Mouse (Mus musculus) heart, embryonic 12.5 days (tissue): ENCODE measurements around the gene Wipi1. TPM values are rescaled to one million over a fixed set of nuclear protein-coding genes. Genes with fewer than 3 reads are reported as not detected.

ENCODE experiments used
- ATAC-seq: fragments of 200-750 bp; cut with Nextera tagmentation; 2 replicates; pipeline ENCODE4 v1.8.0; 2017; ENCODE audit warnings: moderate TSS enrichment, moderate library complexity; ENCODE audit not compliant: insufficient number of reproducible peaks, low FRiP score
- H3K27ac ChIP-seq: fragments of 300-500 bp; sonication (generic); 2 replicates; pipeline ENCODE4 v1.5.1; 2016; ENCODE audit warnings: mild to moderate bottlenecking, moderate library complexity; ENCODE audit not compliant: poor library complexity, severe bottlenecking
- H3K27me3 ChIP-seq: fragments of 300-500 bp; sonication (generic); replicated peaks from 2 replicates; pipeline ENCODE4 v1.6.1; 2016; ENCODE audit warnings: mild to moderate bottlenecking, moderate library complexity
- H3K36me3 ChIP-seq: fragments of 300-500 bp; sonication (generic); 2 replicates; pipeline ENCODE4 v1.6.1; 2016; ENCODE audit warnings: mild to moderate bottlenecking, moderate library complexity
- H3K4me1 ChIP-seq: fragments of 300-500 bp; sonication (generic); replicated peaks from 2 replicates; pipeline ENCODE4 v1.6.1; 2016; ENCODE audit warnings: mild to moderate bottlenecking
- H3K4me2 ChIP-seq: fragments of 300-500 bp; sonication (generic); 2 replicates; pipeline ENCODE4 v1.6.1; 2016; ENCODE audit warnings: mild to moderate bottlenecking, moderate library complexity
- H3K4me3 ChIP-seq: fragments of 300-500 bp; sonication (generic); 2 replicates; pipeline ENCODE4 v1.5.1; 2016; ENCODE audit warnings: mild to moderate bottlenecking
- H3K9ac ChIP-seq: fragments of 300-500 bp; sonication (generic); 2 replicates; pipeline ENCODE4 v1.6.1; 2016; ENCODE audit warnings: mild to moderate bottlenecking, moderate library complexity
- H3K9me3 ChIP-seq: fragments of 300-500 bp; sonication (generic); replicated peaks from 2 replicates; pipeline ENCODE4 v1.6.1; 2016; ENCODE audit warnings: mild to moderate bottlenecking, moderate library complexity
- WGBS: fragments of 180-500 bp; shearing (Covaris S2); methylation state at CpG from one replicate; pipeline ENCODE4 v1.1.7; 2016; 5-methylcytosine and 5-hydroxymethylcytosine counted together
- polyA plus RNA-seq: library from polyadenylated mRNA; unstranded; fragments of >200 nt; fragmentation: Nextera tagmentation; extraction: Ambion mirVana; gene quantifications from 2 replicates; pipeline ENCODE4 v1.2.1, GENCODE M21; 2016

The Wipi1 gene
- polyA plus RNA-seq, 1 experiment from 2014 or later, result 49.9 TPM

GRCm38 (mm10) chr11:109594761-109595160 lies 17.0 kb downstream of the Wipi1 start:
- H3K36me3 ChIP-seq, result peaks cover 43% of the 10 kb centered on the region
- no peak overlapping the region for H3K4me3 ChIP-seq
- no peak overlapping the region for H3K9ac ChIP-seq
- H3K4me2 ChIP-seq, result no peak overlapping the region
- 87% methylated on average over 8 of the region's 8 CpGs for WGBS
- no peak for ATAC-seq
- peaks cover 21% of the 10 kb centered on the region for H3K4me1 ChIP-seq
- H3K9me3 ChIP-seq, result no peaks in the 10 kb centered on the region
- H3K27ac ChIP-seq, result no peak overlapping the region
- H3K27me3 ChIP-seq, result no peaks in the 10 kb centered on the region

DNA sequence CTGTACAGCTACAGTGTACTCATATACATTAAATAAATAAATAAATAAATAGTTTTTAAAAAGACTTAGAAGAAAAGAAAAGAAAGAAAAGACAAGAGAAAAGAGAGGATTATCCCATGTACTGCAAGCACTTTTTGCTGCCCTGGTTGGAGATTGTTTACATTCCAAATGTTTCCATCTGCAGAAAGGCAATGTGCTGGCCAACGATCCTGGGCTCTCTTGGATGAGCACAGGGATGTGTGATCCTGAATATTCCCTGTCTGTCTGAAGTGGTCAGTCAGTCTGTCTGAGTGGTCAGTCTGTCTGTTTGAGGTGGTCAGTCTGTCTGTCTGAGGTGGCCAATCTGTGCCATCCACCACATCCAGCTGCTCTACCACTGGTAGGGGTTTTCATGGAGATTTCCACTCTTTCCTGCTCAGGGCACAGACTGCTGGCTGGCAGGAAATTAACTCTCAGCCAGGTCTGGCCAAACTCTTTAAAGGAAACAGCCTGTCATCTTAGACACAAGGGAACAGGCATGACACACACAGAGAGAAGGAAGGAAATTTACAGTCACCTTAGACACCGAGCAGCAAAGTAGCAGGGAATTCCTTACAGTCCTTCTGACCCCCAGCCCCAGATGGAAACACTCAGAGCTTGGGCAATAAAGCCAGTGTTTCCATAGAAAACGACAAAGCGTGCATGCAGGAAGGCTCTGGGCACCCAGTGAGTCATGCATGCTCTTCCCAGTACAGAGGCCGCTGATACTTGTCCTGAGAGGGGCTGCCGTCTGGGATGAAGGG lies 18.4 kb downstream of the Wipi1 start:
- Histone ChIP-seq H3K36me3 (peaks cover 30% of the 10 kb centered on the region), H3K4me2 (no peak overlapping the region), H3K27me3 (no peaks in the 10 kb centered on the region), H3K9me3 (no peaks in the 10 kb centered on the region), H3K27ac (peak overlapping the region; percentile 73), H3K9ac (no peak overlapping the region), H3K4me3 (no peak overlapping the region), H3K4me1 (peaks cover 24% of the 10 kb centered on the region)
- 45% methylated on average over 6 of the region's 6 CpGs for WGBS
- peak; percentile 51 for ATAC-seq

GRCm38 (mm10) chr11:109591511-109591910 lies 20.3 kb downstream of the Wipi1 start:
- peaks cover 22% of the 10 kb centered on the region for H3K36me3 ChIP-seq
- H3K9ac ChIP-seq, result no peak overlapping the region
- no peak overlapping the region for H3K27ac ChIP-seq
- H3K4me3 ChIP-seq, result no peak overlapping the region
- no peak overlapping the region for H3K4me2 ChIP-seq
- ATAC-seq, result no peak
- no peaks in the 10 kb centered on the region for H3K27me3 ChIP-seq
- peaks cover 40% of the 10 kb centered on the region for H3K4me1 ChIP-seq
- 87% methylated on average over 4 of the region's 4 CpGs for WGBS
- H3K9me3 ChIP-seq, result no peaks in the 10 kb centered on the region

GRCm38 (mm10) chr11:109590012-109590411 lies 21.8 kb downstream of the Wipi1 start:
- Histone ChIP-seq H3K4me1 (peaks cover 40% of the 10 kb centered on the region), H3K4me2 (no peak overlapping the region), H3K9ac (no peak overlapping the region), H3K27me3 (no peaks in the 10 kb centered on the region), H3K27ac (no peak overlapping the region), H3K4me3 (no peak overlapping the region), H3K9me3 (no peaks in the 10 kb centered on the region), H3K36me3 (peaks cover 9% of the 10 kb centered on the region)
- 62% methylated on average over 8 of the region's 8 CpGs for WGBS
- no peak for ATAC-seq

GRCm38 (mm10) chr11:109587638-109588374 lies 24.0 kb downstream of the Wipi1 start:
- WGBS, result 39% methylated on average over 15 of the region's 15 CpGs
- peak overlapping the region; percentile 15 for H3K4me2 ChIP-seq
- no peak overlapping the region for H3K4me3 ChIP-seq
- peak; percentile 80 for ATAC-seq
- no peaks in the 10 kb centered on the region for H3K27me3 ChIP-seq
- H3K27ac ChIP-seq, result peak overlapping the region; percentile 67
- H3K36me3 ChIP-seq, result peaks cover 14% of the 10 kb centered on the region
- no peaks in the 10 kb centered on the region for H3K9me3 ChIP-seq
- no peak overlapping the region; the same call in 1 of the 2 replicates for H3K9ac ChIP-seq
- peaks cover 30% of the 10 kb centered on the region for H3K4me1 ChIP-seq

- peaks cover 30% of the 10 kb centered on the region for H3K4me1 ChIP-seq
- WGBS, result 29% methylated on average over 13 of the region's 13 CpGs
- H3K9ac ChIP-seq, result peak overlapping the region; percentile 2; the same call in 1 of the 2 replicates
- no peaks in the 10 kb centered on the region for H3K9me3 ChIP-seq
- no peaks in the 10 kb centered on the region for H3K27me3 ChIP-seq
- peak; percentile 53 for ATAC-seq
- no peak overlapping the region for H3K4me3 ChIP-seq
- peak overlapping the region; percentile 67; the same call in 1 of the 2 replicates for H3K27ac ChIP-seq
- peaks cover 18% of the 10 kb centered on the region for H3K36me3 ChIP-seq
- H3K4me2 ChIP-seq, result peak overlapping the region; percentile 15; the same call in 1 of the 2 replicates
Measured at GRCm38 (mm10) chr11:109587019-109587418, 24.7 kb downstream of the Wipi1 start.

DNA sequence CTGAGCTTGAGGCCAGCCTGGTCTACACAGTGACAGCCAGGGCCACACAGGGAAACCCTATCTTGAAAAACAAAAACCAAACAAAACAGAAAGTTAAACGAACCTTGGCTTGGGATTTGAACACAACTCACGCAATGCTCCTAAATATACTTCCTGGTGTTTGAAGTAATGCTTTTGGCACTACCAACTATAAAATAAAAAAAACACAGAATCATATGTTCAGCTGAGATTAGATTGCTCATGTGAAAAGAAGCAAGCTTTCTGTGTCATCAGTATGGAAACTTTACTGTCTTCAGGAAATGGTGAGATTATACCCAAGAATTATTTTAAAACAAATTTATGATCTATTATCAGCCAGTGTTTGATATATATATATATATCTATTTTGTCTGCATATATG lies 25.3 kb downstream of the Wipi1 start:
- H3K27ac ChIP-seq, result no peak overlapping the region
- H3K4me2 ChIP-seq, result no peak overlapping the region
- H3K27me3 ChIP-seq, result no peaks in the 10 kb centered on the region
- peaks cover 24% of the 10 kb centered on the region for H3K36me3 ChIP-seq
- 59% methylated on average over 2 of the region's 2 CpGs for WGBS
- no peak overlapping the region for H3K4me3 ChIP-seq
- no peaks in the 10 kb centered on the region for H3K9me3 ChIP-seq
- ATAC-seq, result no peak
- H3K4me1 ChIP-seq, result peaks cover 30% of the 10 kb centered on the region
- H3K9ac ChIP-seq, result no peak overlapping the region

DNA sequence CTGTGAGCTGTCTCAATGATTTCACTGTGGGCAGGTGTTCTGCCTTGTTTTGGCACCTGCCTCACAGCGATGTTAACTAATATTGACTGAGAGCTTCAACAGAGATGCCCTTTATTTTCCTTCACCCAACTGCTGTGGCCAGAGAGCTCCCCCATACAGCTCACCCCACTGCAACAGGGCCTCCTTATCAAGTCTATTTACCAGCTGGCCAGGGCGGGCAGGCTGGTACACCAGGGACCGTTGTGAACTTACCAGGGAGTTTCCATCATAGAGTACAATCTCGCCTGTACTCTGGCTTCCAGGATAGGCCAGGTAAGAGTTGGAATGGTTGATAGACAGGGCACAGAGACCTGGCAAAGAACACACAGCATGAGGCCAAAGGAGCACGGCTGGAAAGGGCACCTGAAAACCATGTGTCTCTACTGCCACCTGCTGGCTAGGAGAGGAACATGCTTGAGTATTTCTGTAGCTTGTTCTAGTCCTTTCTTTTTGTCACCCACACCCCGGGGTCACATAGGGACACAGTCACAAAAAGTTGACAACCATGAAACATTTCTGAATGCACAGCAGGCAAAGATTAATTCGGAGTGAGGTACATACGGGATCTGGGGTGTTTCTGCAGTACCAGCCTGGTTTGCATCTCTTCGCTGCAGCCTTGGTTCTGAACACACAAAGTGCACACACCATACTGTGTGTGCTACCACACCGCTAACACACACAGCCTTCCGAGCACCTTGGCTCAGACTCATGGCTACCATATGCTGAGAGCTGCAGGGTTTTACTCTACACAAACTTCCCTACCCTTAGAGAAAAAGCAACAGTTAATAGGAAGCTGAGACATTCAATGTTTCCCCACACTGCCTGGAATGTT lies 26.7 kb downstream of the Wipi1 start:
- Histone ChIP-seq H3K27ac (no peak overlapping the region), H3K9me3 (no peaks in the 10 kb centered on the region), H3K4me2 (no peak overlapping the region), H3K9ac (no peak overlapping the region), H3K4me3 (no peak overlapping the region), H3K4me1 (peaks cover 25% of the 10 kb centered on the region), H3K36me3 (peaks cover 35% of the 10 kb centered on the region), H3K27me3 (no peaks in the 10 kb centered on the region)
- WGBS, result 43% methylated on average over 11 of the region's 11 CpGs
- ATAC-seq, result peak; percentile 35; the same call in 1 of the 2 replicates

GRCm38 (mm10) chr11:109583986-109584385 lies 27.8 kb downstream of the Wipi1 start:
- Histone ChIP-seq H3K9ac (no peak overlapping the region), H3K4me1 (peaks cover 19% of the 10 kb centered on the region), H3K27me3 (no peaks in the 10 kb centered on the region), H3K9me3 (no peaks in the 10 kb centered on the region), H3K27ac (no peak overlapping the region), H3K36me3 (peaks cover 46% of the 10 kb centered on the region), H3K4me3 (no peak overlapping the region), H3K4me2 (no peak overlapping the region)
- ATAC-seq, result no peak
- WGBS, result 63% methylated on average over 14 of the region's 14 CpGs

GRCm38 (mm10) chr11:109579999-109580398 lies 31.8 kb downstream of the Wipi1 start:
- Histone ChIP-seq H3K9ac (no peak overlapping the region), H3K4me1 (no peaks in the 10 kb centered on the region), H3K4me2 (no peak overlapping the region), H3K27me3 (no peaks in the 10 kb centered on the region), H3K4me3 (no peak overlapping the region), H3K36me3 (peaks cover 77% of the 10 kb centered on the region), H3K9me3 (no peaks in the 10 kb centered on the region), H3K27ac (no peak overlapping the region)
- 93% methylated on average over 9 of the region's 9 CpGs for WGBS
- ATAC-seq, result no peak

- Histone ChIP-seq H3K27me3 (no peaks in the 10 kb centered on the region), H3K4me2 (no peak overlapping the region), H3K4me3 (no peak overlapping the region), H3K27ac (no peak overlapping the region), H3K4me1 (no peaks in the 10 kb centered on the region), H3K9ac (no peak overlapping the region), H3K9me3 (no peaks in the 10 kb centered on the region), H3K36me3 (peaks cover 78% of the 10 kb centered on the region)
- no peak for ATAC-seq
- 70% methylated on average over 3 of the region's 3 CpGs for WGBS
Measured at GRCm38 (mm10) chr11:109578536-109578935, 33.2 kb downstream of the Wipi1 start.
